Mouse (Mus musculus): ENCODE data around the gene Tmem150a. TPM values are rescaled to one million over a fixed set of nuclear protein-coding genes. Genes with fewer than 3 reads are reported as not detected.

Tmem150a gene
- 10 to 100 TPM; 18.0 to 21.1 TPM for total RNA-seq (2021)

DNA sequence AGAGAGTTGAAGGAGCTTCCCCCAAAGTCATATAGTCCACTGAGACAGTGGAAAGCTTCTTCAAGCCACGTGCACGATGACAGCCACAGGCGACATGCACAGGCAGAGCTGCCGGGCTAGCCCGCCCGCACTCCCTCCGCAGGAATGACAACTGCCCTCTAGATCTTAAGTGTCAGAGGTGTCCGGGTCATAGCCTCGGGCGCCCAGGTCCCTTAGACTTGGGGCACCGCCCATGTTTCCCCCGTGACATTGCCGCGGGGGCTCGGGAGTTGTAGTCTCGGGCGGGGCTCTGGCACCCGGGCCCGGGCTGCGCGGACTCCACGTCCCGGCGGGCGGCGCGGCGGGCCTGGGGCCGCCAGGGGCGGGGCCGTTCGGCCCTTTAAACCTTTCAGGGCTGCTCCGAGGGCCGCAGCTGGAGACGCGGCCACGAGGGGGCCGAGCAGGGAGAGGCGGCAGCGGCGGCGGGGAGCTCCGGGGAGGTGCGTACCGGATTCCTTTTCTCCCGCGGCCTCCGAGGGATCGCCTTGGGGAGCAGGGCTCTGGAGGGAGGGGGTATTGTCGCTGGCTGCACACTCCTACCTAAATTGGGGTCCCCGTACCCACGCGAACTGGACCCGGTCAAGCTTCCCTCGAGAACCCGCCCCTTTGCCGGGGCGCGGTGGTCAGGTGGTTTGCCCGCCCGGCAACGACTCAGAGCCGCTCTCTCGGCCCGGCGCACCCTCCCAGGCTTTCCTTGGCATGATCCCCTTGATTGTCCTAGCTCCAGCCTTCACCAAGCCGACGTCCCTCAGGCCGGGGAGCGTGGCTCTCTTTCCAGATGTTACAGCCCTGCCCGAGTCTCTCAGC is at the start of gene Tmem150a:
Gene Tmem150a, plus strand, starts transcription at position 382 of the 846 bp plus-strand sequence.
- peak; percentile 77 for DNase-seq (ENCODE audit: low spot score)
- intact Hi-C loops (cut with DNase I) = no loop called here

- DNase-seq (ENCODE audit: low spot score) = no peak
- intact Hi-C loops (cut with DNase I) = no loop called here
Measured at GRCm38 (mm10) chr6:72312198-72312597, 43.0 kb upstream of the Tmem150a start.

GRCm38 (mm10) chr6:72313124-72313867 is 42.0 kb upstream of the Tmem150a start:
- no peak for DNase-seq (ENCODE audit: low spot score)
- intact Hi-C loops (cut with DNase I) = no loop called here

DNA sequence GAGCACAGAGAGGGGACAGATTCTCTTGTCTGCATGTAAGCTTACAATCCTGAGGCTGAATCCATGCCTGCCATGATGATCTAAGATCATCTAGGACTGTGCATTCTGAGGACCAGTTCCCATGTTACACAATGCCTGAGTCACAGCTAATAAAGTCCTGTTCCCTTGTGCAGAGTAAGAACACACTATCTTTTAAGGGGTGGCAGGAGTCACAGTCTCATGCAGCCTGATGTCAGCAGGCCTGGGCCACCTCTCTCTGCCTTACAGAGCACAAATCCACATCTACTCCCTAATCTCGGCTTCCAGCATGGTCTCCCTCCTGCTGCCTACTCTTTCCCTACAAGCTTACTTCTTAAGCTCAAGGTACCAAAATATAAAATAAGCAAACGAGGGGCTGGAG is 39.9 kb upstream of the Tmem150a start:
- intact Hi-C loops (cut with DNase I) = no loop called here

DNA sequence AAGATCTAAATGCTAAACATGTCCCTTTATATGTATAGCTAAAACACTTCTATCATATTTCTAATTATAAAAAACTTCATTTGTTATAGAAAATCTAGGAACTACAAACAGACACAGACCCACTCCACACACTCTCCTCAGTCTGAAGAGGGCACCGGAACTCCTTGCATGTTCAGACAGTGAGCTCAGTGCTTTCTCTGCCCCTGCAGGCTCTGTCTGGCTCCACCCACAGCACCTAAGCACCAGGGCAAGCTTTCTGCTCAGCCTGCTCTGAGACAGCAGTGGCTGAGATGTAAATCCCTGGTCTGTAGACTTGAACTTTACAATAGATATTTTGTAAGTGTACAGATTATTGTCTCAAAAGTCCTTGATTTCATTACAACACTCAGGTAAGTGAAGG is 39.2 kb upstream of the Tmem150a start:
- DNase-seq (ENCODE audit: low spot score) = no peak
- intact Hi-C loops (cut with DNase I) = no loop called here

More for the DNA sequence above, 39.9 kb upstream of the Tmem150a start:
- no peak for DNase-seq (ENCODE audit: low spot score)

GRCm38 (mm10) chr6:72318440-72318839 is 36.8 kb upstream of the Tmem150a start:
- DNase-seq (ENCODE audit: low spot score) = no peak
- intact Hi-C loops (cut with DNase I) = loop anchor here (2.0 kb wide), 1 partner anchor 136 kb away; no protein-coding TSS in a partner anchor

DNA sequence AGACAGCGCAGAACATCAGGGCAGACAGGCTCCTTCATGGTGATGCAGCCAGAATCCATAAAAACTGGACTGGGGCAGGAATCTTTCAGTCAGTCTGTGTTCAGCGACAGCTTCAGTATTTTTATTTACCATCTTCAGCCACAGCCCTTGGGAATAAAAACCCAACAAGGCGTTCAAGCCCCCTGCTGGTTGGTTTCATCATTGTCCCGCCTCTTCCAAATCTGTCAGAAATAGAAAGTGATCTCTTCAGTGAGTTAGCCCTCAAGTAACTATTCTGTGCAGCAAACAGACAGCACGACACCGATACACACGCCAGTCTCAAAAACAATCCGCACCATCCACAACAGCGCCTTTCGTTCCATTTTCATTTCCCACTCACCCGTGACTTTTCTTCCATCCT is 36.2 kb upstream of the Tmem150a start:
- intact Hi-C loops (cut with DNase I) = loop anchor here (2.0 kb wide), 1 partner anchor 136 kb away; no protein-coding TSS in a partner anchor
- no peak for DNase-seq (ENCODE audit: low spot score)

DNA sequence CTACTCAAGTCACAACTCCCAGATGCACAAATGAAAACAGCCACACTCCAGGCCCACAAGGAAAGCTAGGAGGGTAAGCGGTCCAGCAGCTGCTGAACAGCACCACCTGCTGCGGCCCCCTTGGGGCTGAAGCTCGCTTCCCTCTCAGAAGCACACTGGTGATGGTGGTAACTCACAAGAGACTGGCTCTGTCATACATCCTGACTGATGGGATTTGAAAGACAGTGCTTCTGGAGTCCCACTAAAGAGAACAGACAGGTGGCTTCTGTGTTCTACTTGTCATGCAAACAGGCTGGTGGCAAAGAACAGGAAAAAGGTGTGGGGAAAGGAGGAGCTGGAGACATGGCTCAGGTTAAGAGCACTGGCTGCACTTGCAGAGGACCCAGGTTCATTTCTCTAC is 32.3 kb upstream of the Tmem150a start:
- intact Hi-C loops (cut with DNase I) = no loop called here
- DNase-seq (ENCODE audit: low spot score) = no peak

DNA sequence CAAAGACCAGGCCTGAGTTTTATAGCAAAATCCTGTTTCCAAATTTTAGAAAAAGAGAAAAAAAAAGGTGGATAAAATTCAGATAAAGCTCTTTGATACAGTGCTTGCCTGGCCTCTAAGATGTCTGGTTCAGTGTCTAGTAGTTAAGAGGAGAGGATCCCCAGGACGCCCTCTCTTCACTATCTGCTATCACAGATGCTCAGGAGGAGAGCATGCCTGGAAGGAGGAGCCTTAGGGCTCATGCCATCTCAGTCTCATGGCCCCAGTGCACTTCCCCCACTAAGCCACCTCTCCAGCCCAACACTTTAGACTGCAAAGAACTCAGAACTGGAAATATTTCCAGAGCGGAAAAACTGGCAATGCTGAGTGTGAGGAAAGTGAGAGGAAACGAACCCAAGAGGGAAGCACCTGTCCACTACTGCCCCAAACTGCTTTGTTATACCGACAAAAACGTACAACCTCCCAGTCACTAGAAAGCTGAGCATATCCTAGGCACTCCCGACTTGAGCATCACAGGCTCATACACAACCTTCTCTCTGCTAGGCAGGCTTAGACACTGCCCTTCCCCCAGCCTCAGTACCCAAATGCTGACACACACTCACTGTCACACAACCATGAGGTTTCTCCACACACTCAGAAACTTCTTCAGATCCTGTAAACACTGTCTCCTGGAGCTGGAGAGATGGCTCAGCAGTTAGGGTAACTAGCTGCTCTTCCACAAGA is 31.3 kb upstream of the Tmem150a start:
- no peak for DNase-seq (ENCODE audit: low spot score)
- intact Hi-C loops (cut with DNase I) = no loop called here

DNA sequence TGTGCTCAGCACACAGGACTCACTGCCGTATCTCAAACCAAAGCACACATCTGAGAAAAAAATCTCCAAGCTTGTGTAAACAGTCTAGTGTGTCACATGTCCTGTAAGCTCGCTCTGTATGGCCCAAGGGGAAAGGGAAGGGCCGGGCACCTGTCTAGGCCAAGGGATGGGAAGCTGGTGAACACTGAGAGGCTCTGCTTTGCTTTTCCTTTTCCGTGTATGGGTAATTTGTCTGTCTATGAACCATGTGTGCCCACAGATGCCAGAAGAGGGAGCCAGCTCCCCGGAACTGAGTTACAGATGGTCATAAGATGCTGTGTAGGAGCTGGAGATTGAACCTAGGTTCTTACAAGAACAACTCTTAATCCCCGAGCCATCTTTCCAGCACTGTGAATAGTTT is 29.0 kb upstream of the Tmem150a start:
- DNase-seq (ENCODE audit: low spot score) = no peak
- intact Hi-C loops (cut with DNase I) = no loop called here

GRCm38 (mm10) chr6:72329019-72329418 is 26.2 kb upstream of the Tmem150a start:
- no peak for DNase-seq (ENCODE audit: low spot score)
- intact Hi-C loops (cut with DNase I) = no loop called here

- intact Hi-C loops (cut with DNase I) = no loop called here
- no peak for DNase-seq (ENCODE audit: low spot score)
Measured at GRCm38 (mm10) chr6:72330133-72330532, 25.1 kb upstream of the Tmem150a start.

- intact Hi-C loops (cut with DNase I) = no loop called here
- DNase-seq (ENCODE audit: low spot score) = no peak
Measured at GRCm38 (mm10) chr6:72333111-72333510, 22.1 kb upstream of the Tmem150a start.

DNA sequence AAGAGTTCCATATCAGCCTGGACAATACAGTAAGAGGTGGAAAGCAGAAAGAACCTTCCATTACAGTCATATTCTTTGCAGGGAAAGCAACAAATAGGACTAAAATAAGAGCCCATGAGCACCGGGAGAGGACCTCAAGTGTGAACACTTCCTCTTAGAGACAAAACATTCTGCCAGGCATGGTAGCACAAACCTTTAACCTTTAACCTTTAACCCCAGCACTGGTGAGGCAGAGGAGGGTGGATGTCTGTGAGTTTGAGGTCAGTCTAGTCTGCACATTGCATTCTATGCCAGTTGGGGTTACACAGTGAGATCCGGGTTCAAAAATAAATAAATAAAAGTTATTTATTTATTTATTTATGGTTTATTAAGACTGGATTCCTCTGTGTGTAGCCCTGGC is 14.8 kb upstream of the Tmem150a start:
- no peak for DNase-seq (ENCODE audit: low spot score)
- intact Hi-C loops (cut with DNase I) = no loop called here

GRCm38 (mm10) chr6:72344396-72345073 is 10.7 kb upstream of the Tmem150a start:
- DNase-seq (ENCODE audit: low spot score) = no peak
- intact Hi-C loops (cut with DNase I) = loop anchor here (2.0 kb wide), 1 partner anchor 60 kb away; no protein-coding TSS in a partner anchor

DNA sequence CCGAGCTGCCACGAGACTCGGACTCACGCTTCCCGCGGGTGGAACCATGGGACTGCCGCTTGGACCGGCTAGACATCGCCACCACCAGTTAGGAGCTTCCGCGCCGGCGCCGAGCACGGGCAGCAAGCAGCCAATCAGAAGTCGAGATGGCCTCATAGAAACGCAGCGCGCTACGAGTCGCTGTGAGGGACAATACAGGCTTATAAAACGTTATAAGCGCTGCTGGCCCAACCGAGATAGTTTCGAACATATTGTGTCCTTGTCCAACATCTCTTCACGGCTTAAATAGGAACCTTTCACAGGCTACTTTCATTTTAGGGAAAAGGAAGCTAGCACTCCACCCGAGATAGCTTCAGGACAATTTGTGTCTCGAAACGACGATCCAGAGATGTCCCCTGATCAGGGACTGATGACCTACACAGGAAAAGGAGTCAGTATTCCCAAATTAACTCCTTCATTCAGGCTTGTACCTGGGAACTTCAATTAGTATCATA is 10.1 kb upstream of the Tmem150a start, which contains the start of gene Usp39:
Gene Usp39, minus strand, starts transcription at position 111 of the 494 bp plus-strand sequence.
- intact Hi-C loops (cut with DNase I) = loop anchor here (2.0 kb wide), 1 partner anchor 60 kb away; no protein-coding TSS in a partner anchor
- DNase-seq (ENCODE audit: low spot score) = peak; percentile 87

GRCm38 (mm10) chr6:72345633-72346032 is 9.6 kb upstream of the Tmem150a start:
- intact Hi-C loops (cut with DNase I) = loop anchor here (2.0 kb wide), 1 partner anchor 61 kb away; no protein-coding TSS in a partner anchor
- DNase-seq (ENCODE audit: low spot score) = no peak

- intact Hi-C loops (cut with DNase I) = no loop called here
- no peak for DNase-seq (ENCODE audit: low spot score)
Measured at GRCm38 (mm10) chr6:72346261-72346660, 9.0 kb upstream of the Tmem150a start.

DNA sequence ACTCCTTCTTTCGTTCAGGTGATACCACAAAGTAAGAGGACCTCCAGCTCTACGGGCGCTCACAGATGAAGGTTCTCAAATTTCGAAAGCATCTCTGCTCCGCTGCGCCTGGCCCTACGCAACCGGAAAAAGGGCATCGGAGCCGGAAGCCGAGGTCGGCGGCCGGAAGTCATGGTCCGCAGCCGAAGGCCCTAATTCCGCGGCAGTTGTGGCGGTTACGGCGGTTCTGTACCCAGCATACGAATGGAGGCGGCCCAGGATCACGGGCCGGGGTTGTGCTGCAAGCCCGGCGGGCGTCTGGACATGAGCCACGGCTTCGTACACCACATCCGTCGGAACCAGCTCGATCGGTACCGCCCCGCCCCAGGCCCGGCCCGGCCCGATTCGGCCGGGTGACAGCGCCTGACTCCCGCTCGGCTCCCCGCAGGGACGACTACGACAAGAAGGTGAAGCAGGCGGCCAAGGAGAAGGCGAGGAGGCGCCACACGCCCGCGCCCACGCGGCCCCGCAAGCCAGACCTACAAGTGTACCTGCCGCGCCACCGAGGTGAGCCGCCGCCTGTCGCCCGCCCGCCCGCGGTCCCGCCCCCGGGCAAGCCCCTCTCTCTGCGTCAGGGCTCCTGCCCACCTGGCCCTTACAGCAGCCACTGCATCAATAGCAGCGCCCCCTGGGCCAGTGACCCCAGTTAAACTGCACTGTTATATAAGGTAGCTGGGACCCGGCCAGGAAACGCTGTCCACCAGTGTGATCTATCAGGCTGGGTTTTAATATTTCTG is 7.9 kb upstream of the Tmem150a start, which contains the start of gene 0610030E20Rik:
Gene 0610030E20Rik, plus strand, starts transcription at position 152 of the 776 bp plus-strand sequence.
- intact Hi-C loops (cut with DNase I) = no loop called here
- DNase-seq (ENCODE audit: low spot score) = peak; percentile 66

Data from heart, postnatal 25 days (tissue).